In the genomic region with DNA sequence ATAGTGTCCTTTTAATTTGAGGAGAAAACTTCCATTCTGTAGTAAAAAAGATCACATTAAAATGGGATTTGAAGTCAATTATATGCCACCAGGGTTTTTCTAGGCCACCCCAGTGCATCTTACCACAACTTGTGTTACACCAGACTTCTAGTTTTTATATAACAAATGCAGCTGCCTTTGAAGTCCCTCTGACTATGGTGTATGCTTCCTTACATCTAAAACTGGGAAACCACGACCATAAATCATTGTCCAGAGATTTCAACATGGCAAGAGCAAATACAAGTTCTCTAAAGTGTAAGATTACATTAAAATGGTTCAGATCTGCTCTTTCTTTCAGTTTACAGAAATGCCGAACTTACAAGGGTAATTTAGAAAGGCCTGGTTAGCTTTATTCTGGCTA, we compare ENCODE assay signal across 24 mouse cellular contexts. TPM values are rescaled to one million over a fixed set of nuclear protein-coding genes. Genes with fewer than 3 reads are reported as not detected.
DNase-seq lines count a peak whose midpoint lies in the region; ATAC-seq lines count a peak whose summit lies in the region.
"Had no signal": no experiment of that assay in that cellular context is flagged by ENCODE, and none has a peak within 500 bp of the region (broad histone marks: within the 10 kb centered on the region; RNA-seq: fewer than 3 reads in every experiment).

No protein-coding gene starts in this region.

- ATAC-seq in common myeloid progenitor, adult 5-6 weeks (replicated peaks; ENCODE audit: low read depth, poor library complexity, severe bottlenecking), result peak; percentile 64
- ATAC-seq in hematopoietic stem cell, adult 5-6 weeks (replicated peaks in 1 of 2; ENCODE audit: insufficient read depth in 1 of 2, low FRiP score in 2 of 2, low TSS enrichment in 1 of 2, low read depth in 1 of 2, poor library complexity in 2 of 2, severe bottlenecking in 2 of 2), result peak; percentile 78 to 81
- ATAC-seq: activated CD4-positive, CD25-positive, alpha-beta regulatory T cell, adult 4 months; forebrain, embryonic 14.5 days; forebrain, embryonic 16.5 days; Patski had no signal

- WGBS in forebrain, embryonic 10.5 days, result 86% methylated on average over 2 of the region's 2 CpGs

- H3K9me3 ChIP-seq in forebrain, embryonic 10.5 days, result no peaks in the 10 kb centered on the region
- H3K9me3 ChIP-seq: embryonic facial prominence, embryonic 10.5 days; embryonic facial prominence, embryonic 12.5 days; forebrain, embryonic 12.5 days; G1E had no signal

- no peaks in the 10 kb centered on the region for H3K27me3 ChIP-seq in forebrain, embryonic 10.5 days (ENCODE audit: poor library complexity, severe bottlenecking)
- H3K27me3 ChIP-seq: CH12.LX; embryonic facial prominence, embryonic 12.5 days; forebrain, embryonic 12.5 days; Patski had no signal

- H3K36me3 ChIP-seq in forebrain, embryonic 10.5 days (replicated peaks), result peaks cover 98% of the 10 kb centered on the region

- no peaks in the 10 kb centered on the region for H3K4me1 ChIP-seq in forebrain, embryonic 10.5 days
- H3K4me1 ChIP-seq: embryonic facial prominence, embryonic 10.5 days; embryonic facial prominence, embryonic 12.5 days; forebrain, embryonic 12.5 days had no signal

- intact Hi-C loops in left cerebral cortex, postnatal 25 days (cut with DNase I), result no loop called here

- DNase-seq in 416B (ENCODE audit: low read depth) (peak; percentile 61), MN1 (ENCODE audit: low spot score) (no peak)
- DNase-seq in left cerebral cortex, postnatal 25 days (ENCODE audit: low spot score in 2 of 2), result no peak
- DNase-seq in frontal cortex, postnatal 10 days (ENCODE audit: low spot score in 2 of 2), result no peak
- DNase-seq in forebrain, embryonic 10.5 days (ENCODE audit: extremely low spot score, low spot score), result no peak
- DNase-seq: adrenal gland, adult 8-10 months; adrenal gland, postnatal 14 days; adrenal gland, postnatal 36 days; cerebellum, adult 11-12 months; cerebellum, adult 2 months; cerebellum, adult 9-10 months; cerebellum, postnatal 10 days; cerebellum, postnatal 25 days had no signal

- no peak overlapping the region for H3K27ac ChIP-seq in forebrain, embryonic 10.5 days
- H3K27ac ChIP-seq: embryonic facial prominence, embryonic 10.5 days; embryonic facial prominence, embryonic 12.5 days; forebrain, embryonic 12.5 days had no signal

- no peak overlapping the region for H3K4me3 ChIP-seq in forebrain, embryonic 10.5 days
- H3K4me3 ChIP-seq: embryonic facial prominence, embryonic 10.5 days; embryonic facial prominence, embryonic 12.5 days; forebrain, embryonic 12.5 days had no signal

RNA-seq across cellular contexts. Expression of gene Asf1a, which starts 11.7 kb away (rescaled TPM):
- total RNA-seq in common myeloid progenitor, adult 5-6 weeks (2017), result 97.1 and 98.4 TPM in 2 replicates
- total RNA-seq in hematopoietic stem cell, adult 5-6 weeks (2017), result 71.5 and 99.9 TPM in 2 replicates
- 10 to 100 TPM; 22.1 to 25.1 TPM for total RNA-seq in left cerebral cortex, postnatal 25 days (2021)
- 169 and 182 TPM in 2 replicates for polyA plus RNA-seq in forebrain, embryonic 10.5 days (2016; fragmentation: Nextera tagmentation; extraction: Ambion mirVana)

RNA-seq across cellular contexts. Expression of gene Mcm9, which starts 22.0 kb away (rescaled TPM):
- total RNA-seq in common myeloid progenitor, adult 5-6 weeks (2017), result 24.2 and 30.6 TPM in 2 replicates
- total RNA-seq in hematopoietic stem cell, adult 5-6 weeks (2017), result 25.4 and 54.6 TPM in 2 replicates
- total RNA-seq in left cerebral cortex, postnatal 25 days (2021), result 1 to 10 TPM; 5.3 to 5.8 TPM
- polyA plus RNA-seq in forebrain, embryonic 10.5 days (2016; fragmentation: Nextera tagmentation; extraction: Ambion mirVana), result 11.7 and 13.4 TPM in 2 replicates
